Mouse (Mus musculus) hindbrain, embryonic 12.5 days (tissue): ENCODE data around the gene Frmd4a. TPM values are rescaled to one million over a fixed set of nuclear protein-coding genes. Genes with fewer than 3 reads are reported as not detected.
A peak's percentile ranks its signal among the peaks of the same experiment; 100 is the strongest.

Source experiments
- ATAC-seq: fragments of 200-750 bp; cut with Nextera tagmentation; 2 replicates; pipeline ENCODE4 v1.8.0; 2017; ENCODE audit warnings: moderate TSS enrichment; ENCODE audit not compliant: low FRiP score
- H3K27ac ChIP-seq: fragments of 300-500 bp; sonication (generic); 2 replicates; pipeline ENCODE4 v1.5.1; 2016; ENCODE audit warnings: mild to moderate bottlenecking
- H3K27me3 ChIP-seq: fragments of 300-500 bp; sonication (generic); 2 replicates; pipeline ENCODE4 v1.6.1; 2016; ENCODE audit warnings: mild to moderate bottlenecking
- H3K36me3 ChIP-seq: fragments of 300-500 bp; sonication (generic); 2 replicates; pipeline ENCODE4 v1.6.1; 2016; ENCODE audit warnings: mild to moderate bottlenecking
- H3K4me1 ChIP-seq: fragments of 300-500 bp; sonication (generic); 2 replicates; pipeline ENCODE4 v1.6.1; 2016
- H3K4me2 ChIP-seq: fragments of 300-500 bp; sonication (generic); replicated peaks from 2 replicates; pipeline ENCODE4 v1.6.1; 2016; ENCODE audit warnings: mild to moderate bottlenecking
- H3K4me3 ChIP-seq: fragments of 300-500 bp; sonication (generic); 2 replicates; pipeline ENCODE4 v1.5.1; 2016; ENCODE audit warnings: mild to moderate bottlenecking
- H3K9ac ChIP-seq: fragments of 300-500 bp; sonication (generic); 2 replicates; pipeline ENCODE4 v1.6.1; 2016; ENCODE audit warnings: mild to moderate bottlenecking, moderate library complexity
- H3K9me3 ChIP-seq: fragments of 300-500 bp; sonication (generic); replicated peaks from 2 replicates; pipeline ENCODE4 v1.6.1; 2016; ENCODE audit warnings: mild to moderate bottlenecking
- WGBS: fragments of 180-500 bp; shearing (Covaris S2); methylation state at CpG from one replicate; pipeline ENCODE4 v1.1.7; 2016; 5-methylcytosine and 5-hydroxymethylcytosine counted together
- polyA plus RNA-seq: library from polyadenylated mRNA; unstranded; fragments of >200 nt; fragmentation: Nextera tagmentation; extraction: Ambion mirVana; gene quantifications from 2 replicates; pipeline ENCODE4 v1.2.1, GENCODE M21; 2016

The Frmd4a gene
- polyA plus RNA-seq, 1 experiment from 2014 or later, result 69.6 TPM

DNA sequence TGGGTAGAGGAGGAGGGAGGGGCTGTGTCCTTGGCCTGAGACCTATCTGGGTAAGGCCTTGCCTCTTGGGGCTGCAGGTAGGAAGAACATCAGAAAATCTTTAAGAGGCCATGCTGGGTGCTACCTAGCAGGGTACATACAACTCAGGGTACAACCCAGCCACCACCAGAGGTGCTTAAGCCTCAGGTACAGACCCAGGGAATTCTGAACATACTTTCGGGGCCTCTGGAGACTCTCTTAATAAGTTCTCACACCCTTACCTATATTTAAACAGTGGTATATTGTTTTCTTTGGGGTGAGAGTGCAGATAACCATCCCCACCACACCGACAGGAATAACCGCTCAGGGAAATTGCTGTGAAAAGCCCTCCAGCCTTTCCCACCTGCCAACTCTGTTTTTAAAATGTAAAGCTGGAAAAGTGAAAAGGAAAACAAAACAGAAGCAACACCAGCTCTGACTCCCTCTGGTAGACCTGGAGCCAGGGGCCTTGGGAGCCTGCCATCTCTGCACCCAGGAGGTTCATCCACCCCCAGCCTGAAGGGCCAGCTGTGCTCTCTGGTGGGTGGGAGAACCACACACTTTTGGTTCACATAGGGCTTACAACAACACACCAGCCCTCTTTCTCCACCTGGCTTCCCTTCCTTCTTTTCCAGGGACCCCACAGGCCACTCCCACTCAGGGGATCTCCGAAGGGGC lies 548.9 kb downstream of the Frmd4a start:
- H3K9me3 ChIP-seq, result no peaks in the 10 kb centered on the region
- H3K4me2 ChIP-seq, result no peak overlapping the region
- H3K27me3 ChIP-seq, result no peaks in the 10 kb centered on the region
- H3K36me3 ChIP-seq, result peaks cover 53% of the 10 kb centered on the region
- H3K4me1 ChIP-seq, result peaks cover 18% of the 10 kb centered on the region
- H3K4me3 ChIP-seq, result no peak overlapping the region
- H3K27ac ChIP-seq, result no peak overlapping the region
- no peak overlapping the region for H3K9ac ChIP-seq
- no peak for ATAC-seq
- 95% methylated on average over 4 of the region's 4 CpGs for WGBS

DNA sequence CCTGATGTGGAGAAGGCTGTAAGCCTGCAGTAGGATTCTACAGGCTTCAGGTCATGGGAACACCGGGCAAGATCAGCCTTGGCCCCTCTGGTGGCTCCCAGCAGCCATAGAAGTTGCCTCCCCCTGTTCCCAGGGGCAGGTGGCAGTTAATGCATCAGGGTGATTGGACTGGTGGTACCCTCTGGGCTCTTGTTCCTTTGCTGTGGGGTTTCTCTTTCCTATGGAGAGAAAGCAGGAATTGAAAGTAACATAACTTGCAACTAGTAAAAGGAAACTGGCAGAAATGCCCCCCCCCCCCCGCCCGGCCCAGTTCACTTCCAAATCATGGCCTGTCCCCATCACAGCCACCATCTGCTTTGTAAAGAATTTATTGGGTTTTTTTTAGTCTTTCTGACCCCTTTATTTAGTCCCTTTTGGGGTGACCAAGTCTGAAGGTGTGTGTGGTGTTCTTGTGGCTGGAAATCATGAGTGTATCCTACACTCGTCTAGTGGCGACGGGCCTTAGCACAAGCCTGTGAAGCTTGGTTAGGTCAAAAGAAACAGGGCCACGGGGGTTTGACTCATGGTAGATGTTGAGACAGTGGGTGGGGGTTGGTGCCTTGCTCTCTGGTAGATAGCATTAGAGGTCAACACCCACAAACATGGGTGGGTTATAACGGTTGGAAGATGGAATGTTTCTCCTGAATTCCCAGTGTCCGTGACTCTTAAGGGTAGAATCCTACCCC lies 549.6 kb downstream of the Frmd4a start:
- Histone ChIP-seq H3K9ac (no peak overlapping the region), H3K36me3 (peaks cover 50% of the 10 kb centered on the region), H3K4me3 (no peak overlapping the region), H3K4me2 (no peak overlapping the region), H3K9me3 (no peaks in the 10 kb centered on the region), H3K4me1 (peaks cover 11% of the 10 kb centered on the region), H3K27me3 (no peaks in the 10 kb centered on the region), H3K27ac (no peak overlapping the region)
- no peak for ATAC-seq
- WGBS, result 94% methylated on average over 9 of the region's 9 CpGs

DNA sequence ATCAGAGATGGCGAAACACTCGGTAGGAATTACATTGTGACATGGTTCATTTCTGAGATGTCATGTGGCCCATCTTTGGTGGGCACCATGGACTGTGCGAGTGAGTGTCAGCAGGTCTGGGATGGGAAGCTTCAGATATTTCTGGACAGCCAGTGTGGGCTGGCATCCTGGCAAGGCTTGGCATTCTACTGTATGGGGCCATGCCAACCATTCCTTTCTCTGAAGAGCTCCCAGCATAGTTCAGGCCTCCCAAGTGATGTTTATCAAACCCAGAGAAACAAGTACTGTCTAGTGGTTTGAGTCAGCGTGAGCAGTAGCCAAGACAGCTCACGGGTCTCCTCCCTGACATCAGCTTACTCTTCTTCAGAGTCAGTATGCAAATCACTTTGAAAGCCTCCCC lies 551.5 kb downstream of the Frmd4a start:
- Histone ChIP-seq H3K27ac (no peak overlapping the region), H3K27me3 (no peaks in the 10 kb centered on the region), H3K9me3 (no peaks in the 10 kb centered on the region), H3K4me2 (no peak overlapping the region), H3K4me3 (no peak overlapping the region), H3K36me3 (peaks cover 65% of the 10 kb centered on the region), H3K9ac (no peak overlapping the region), H3K4me1 (peaks cover 7% of the 10 kb centered on the region)
- ATAC-seq, result no peak
- 83% methylated on average over 5 of the region's 5 CpGs for WGBS

DNA sequence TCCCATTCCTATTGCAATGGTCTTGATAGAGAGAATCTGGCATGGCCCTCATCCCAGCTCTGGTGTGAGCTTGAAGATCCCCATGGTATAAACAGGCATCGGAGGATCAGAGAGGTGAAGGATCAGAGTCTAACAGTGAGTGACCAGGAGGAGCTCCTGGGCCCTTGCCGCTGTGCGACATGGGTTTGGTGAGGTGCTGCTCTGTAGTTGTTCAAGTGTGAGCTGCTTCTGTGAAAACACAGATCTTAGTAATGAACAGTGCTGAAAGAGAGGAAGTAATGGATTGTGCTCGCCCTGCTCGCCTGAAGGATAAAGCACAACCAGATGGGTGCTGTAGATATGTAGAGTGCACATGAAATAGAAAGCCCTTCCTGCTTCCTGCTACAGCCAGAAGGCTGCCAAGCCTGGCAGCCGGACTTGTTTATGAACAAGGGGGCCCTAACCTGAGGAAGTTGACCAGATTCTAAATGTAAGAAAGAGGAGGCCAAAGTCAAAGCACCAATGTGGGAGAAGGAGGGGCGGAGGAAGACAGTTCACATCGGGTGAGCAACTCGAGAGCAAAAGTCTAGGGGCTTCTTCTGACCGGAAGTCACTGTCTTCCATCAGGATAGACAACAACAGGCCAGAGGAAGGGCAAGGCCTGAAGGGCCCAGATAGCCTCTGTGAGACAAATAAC lies 552.8 kb downstream of the Frmd4a start:
- no peak overlapping the region for H3K4me2 ChIP-seq
- WGBS, result 88% methylated on average over 10 of the region's 10 CpGs
- H3K27me3 ChIP-seq, result no peaks in the 10 kb centered on the region
- no peak overlapping the region for H3K4me3 ChIP-seq
- H3K27ac ChIP-seq, result peak overlapping the region; percentile 9; the same call in 1 of the 2 replicates
- no peak overlapping the region for H3K9ac ChIP-seq
- peaks cover 74% of the 10 kb centered on the region for H3K36me3 ChIP-seq
- no peaks in the 10 kb centered on the region for H3K9me3 ChIP-seq
- H3K4me1 ChIP-seq, result peaks cover 12% of the 10 kb centered on the region
- ATAC-seq, result no peak

DNA sequence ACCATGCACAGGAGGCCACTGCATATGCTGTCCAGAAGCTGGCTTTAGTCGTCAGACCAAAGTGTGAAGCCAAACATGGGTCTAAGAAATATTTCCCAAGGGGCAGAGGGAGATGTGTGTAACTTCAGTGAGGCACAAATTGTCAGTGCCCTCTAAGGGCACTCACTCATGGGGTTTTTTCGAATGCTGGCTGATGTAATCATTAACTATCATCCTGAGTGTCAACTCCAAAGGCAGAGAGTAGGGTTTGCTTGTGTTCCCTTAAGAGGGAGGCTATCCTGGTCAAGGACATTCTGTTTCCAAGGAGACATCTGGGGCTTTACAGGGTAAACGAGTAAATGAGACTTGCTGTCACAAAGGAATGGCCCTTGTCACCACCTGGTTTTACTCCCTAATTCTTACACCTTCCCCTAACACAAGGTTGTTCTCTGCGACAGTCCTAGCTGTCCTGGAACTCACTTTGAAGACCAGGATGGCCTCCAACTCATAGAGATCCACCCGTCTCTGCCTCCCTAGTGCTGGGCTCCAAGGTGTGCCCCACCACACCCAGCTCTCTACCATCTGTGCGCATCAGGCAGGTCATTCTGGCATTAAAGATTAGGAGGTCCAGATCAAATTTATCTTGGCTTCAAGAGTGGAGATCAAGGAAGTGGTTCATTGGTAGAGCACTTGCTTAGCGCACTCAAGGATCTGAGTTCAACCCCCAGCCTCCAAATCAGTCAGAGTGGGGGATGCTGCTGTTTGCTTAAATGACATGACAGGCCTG lies 555.2 kb downstream of the Frmd4a start:
- Histone ChIP-seq H3K36me3 (peaks cover 69% of the 10 kb centered on the region), H3K4me3 (no peak overlapping the region), H3K9me3 (no peaks in the 10 kb centered on the region), H3K4me2 (no peak overlapping the region), H3K27ac (no peak overlapping the region), H3K27me3 (no peaks in the 10 kb centered on the region), H3K4me1 (peaks cover 12% of the 10 kb centered on the region), H3K9ac (no peak overlapping the region)
- ATAC-seq, result no peak
- WGBS, result 89% methylated on average over 7 of the region's 7 CpGs

DNA sequence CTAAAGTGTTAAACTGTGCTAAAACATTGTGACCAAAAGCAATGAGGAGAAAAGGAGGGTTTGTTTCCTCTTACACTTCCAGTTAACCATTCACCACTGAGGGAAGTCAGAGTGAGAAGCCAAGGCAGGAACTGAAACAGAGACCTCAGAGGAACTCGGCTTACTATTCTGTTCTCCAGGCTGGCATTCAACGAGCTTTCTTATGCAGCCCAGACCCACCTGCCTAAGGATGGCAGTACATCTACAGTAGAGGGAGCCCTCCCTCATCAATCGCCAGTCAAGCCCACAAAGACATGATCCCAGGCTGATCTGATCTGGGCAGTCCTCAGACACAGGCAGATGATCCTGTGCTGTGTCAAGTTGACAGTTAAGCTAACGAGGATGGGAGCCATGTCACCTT lies 555.9 kb downstream of the Frmd4a start:
- 70% methylated on average over 4 of the region's 4 CpGs for WGBS
- peaks cover 12% of the 10 kb centered on the region for H3K4me1 ChIP-seq
- no peak overlapping the region for H3K4me2 ChIP-seq
- no peak for ATAC-seq
- no peak overlapping the region for H3K4me3 ChIP-seq
- no peaks in the 10 kb centered on the region for H3K9me3 ChIP-seq
- H3K36me3 ChIP-seq, result peaks cover 71% of the 10 kb centered on the region
- H3K9ac ChIP-seq, result no peak overlapping the region
- no peaks in the 10 kb centered on the region for H3K27me3 ChIP-seq
- H3K27ac ChIP-seq, result no peak overlapping the region

DNA sequence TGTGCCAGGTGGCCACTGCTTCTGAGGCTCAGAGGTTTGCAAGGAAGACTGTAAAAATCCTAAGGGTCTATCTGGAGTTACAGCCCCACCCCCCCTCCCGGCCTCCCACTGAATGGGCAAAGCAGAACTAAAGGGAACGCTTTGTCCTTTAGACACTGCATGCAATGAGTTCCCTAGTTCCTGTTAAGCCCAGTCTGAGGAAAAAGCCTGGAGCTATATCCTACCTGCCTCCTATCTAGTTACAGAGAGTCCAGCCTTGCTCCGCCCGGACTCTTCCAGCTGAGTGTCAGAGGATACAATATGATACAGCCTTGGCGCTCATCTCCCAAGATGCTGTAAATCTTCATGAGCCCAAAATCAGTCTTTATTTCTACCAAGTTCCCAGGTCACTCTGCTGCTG lies 556.7 kb downstream of the Frmd4a start:
- Histone ChIP-seq H3K4me1 (peaks cover 9% of the 10 kb centered on the region), H3K27ac (no peak overlapping the region), H3K9me3 (no peaks in the 10 kb centered on the region), H3K4me2 (no peak overlapping the region), H3K36me3 (peaks cover 69% of the 10 kb centered on the region), H3K4me3 (no peak overlapping the region), H3K27me3 (no peaks in the 10 kb centered on the region), H3K9ac (no peak overlapping the region)
- WGBS, result 67% methylated on average over 5 of the region's 5 CpGs
- ATAC-seq, result no peak

DNA sequence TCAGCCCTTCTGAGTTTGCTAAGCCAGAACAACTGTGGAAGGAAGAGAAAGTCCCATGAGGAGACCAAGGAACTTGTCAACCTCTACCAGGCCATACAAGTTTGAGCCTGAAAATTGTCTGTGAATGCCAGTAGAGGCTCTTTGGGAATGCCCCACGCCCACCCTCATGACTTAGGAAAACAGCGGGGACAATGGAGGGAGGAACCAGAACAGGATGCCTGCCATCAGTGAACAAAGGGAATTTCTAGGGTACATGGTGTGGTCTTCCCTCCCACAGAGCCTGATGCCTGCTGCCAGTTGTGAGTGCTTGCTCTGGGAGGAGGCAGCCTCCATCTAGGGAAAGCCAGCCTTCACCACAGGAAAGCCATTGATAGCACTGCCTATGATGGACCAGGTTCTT lies 557.6 kb downstream of the Frmd4a start:
- H3K27me3 ChIP-seq, result no peaks in the 10 kb centered on the region
- no peak overlapping the region for H3K9ac ChIP-seq
- peaks cover 75% of the 10 kb centered on the region for H3K36me3 ChIP-seq
- no peak overlapping the region for H3K27ac ChIP-seq
- peaks cover 9% of the 10 kb centered on the region for H3K4me1 ChIP-seq
- 44% methylated on average over 2 of the region's 2 CpGs for WGBS
- no peak overlapping the region for H3K4me3 ChIP-seq
- no peak for ATAC-seq
- no peaks in the 10 kb centered on the region for H3K9me3 ChIP-seq
- no peak overlapping the region for H3K4me2 ChIP-seq

DNA sequence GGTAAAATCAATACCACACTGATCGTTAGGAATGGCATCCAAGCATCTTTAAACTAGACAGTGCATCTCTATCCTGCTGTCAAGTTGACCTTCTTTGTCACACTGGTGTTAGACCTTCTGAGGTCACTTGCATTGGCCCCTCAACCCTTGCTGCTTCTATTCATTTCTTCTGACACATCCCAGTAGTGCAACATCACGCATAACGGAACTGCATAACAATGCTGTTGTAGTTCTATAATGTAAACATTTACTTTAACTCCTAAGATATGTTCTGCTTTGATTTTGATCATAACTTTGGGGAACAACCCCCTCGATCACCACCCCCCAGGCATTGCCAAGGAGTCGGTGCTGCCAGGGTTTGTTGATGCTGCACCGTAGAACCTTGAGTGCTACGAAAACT lies 558.5 kb downstream of the Frmd4a start:
- no peaks in the 10 kb centered on the region for H3K27me3 ChIP-seq
- no peaks in the 10 kb centered on the region for H3K9me3 ChIP-seq
- H3K36me3 ChIP-seq, result peaks cover 77% of the 10 kb centered on the region
- H3K4me2 ChIP-seq, result no peak overlapping the region
- 97% methylated on average over 7 of the region's 7 CpGs for WGBS
- no peak overlapping the region for H3K9ac ChIP-seq
- no peak for ATAC-seq
- H3K27ac ChIP-seq, result no peak overlapping the region
- H3K4me1 ChIP-seq, result peaks cover 9% of the 10 kb centered on the region
- no peak overlapping the region for H3K4me3 ChIP-seq

DNA sequence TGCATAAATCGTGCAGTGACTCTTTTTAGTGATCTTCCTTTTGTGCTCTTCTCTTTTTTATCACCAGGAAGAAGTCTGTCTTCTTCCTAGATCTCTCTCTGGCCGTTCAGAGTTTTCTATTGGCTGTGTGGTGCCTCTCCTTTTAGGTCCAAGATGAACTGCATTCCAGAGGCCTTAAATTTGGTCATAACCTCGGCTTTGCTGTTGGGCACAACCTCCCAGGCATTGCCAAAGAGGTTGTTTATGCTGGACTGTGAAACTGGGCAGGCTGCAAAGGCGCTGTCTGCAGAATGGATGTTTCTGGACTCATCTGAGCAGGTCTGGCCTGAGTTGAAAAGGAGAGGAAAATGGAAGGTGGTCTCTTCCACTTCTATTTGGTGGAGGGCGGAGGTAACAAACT lies 560.8 kb downstream of the Frmd4a start:
- WGBS, result 87% methylated on average over 5 of the region's 5 CpGs
- H3K27ac ChIP-seq, result no peak overlapping the region
- no peaks in the 10 kb centered on the region for H3K27me3 ChIP-seq
- H3K4me3 ChIP-seq, result no peak overlapping the region
- no peaks in the 10 kb centered on the region for H3K9me3 ChIP-seq
- peaks cover 70% of the 10 kb centered on the region for H3K36me3 ChIP-seq
- no peak for ATAC-seq
- no peak overlapping the region for H3K4me2 ChIP-seq
- no peak overlapping the region for H3K9ac ChIP-seq
- peaks cover 9% of the 10 kb centered on the region for H3K4me1 ChIP-seq

DNA sequence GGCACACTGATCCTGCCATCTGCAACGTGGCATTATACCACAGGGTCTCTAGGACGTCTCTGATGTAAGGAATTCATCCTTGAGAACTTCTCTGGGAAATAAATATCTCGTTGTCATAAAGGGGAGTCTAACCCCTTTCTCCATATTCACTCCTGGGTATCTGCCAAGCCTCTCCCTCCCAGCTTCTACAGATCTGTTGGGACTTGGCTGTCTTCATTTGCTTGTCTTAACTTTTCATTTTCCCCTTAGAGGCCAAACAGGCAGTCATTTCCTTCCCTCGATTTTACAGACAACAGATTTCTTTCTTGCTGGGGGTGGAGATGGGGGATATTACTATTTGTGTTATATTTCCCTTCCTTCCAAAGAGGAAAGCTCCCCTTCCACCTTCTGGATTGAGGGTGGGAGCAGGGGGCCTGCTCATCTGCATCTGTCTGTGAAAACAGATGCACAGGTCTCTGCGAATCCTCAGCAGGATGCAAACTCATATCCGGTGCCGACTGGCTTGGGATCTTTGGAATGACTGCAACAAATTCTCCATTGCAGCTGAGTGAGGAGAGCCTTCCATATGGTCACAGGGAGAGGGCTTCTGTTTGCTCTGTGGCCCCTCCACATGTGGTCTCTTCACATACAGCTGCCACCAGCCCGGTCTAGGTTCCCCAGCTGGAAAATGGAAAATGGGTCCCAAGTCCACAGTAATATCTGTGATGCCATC lies 562.0 kb downstream of the Frmd4a start:
- H3K27ac ChIP-seq, result no peak overlapping the region
- 77% methylated on average over 8 of the region's 8 CpGs for WGBS
- ATAC-seq, result no peak
- no peaks in the 10 kb centered on the region for H3K9me3 ChIP-seq
- no peak overlapping the region for H3K4me3 ChIP-seq
- H3K36me3 ChIP-seq, result peaks cover 58% of the 10 kb centered on the region
- no peaks in the 10 kb centered on the region for H3K4me1 ChIP-seq
- H3K27me3 ChIP-seq, result no peaks in the 10 kb centered on the region
- no peak overlapping the region for H3K4me2 ChIP-seq
- H3K9ac ChIP-seq, result no peak overlapping the region

DNA sequence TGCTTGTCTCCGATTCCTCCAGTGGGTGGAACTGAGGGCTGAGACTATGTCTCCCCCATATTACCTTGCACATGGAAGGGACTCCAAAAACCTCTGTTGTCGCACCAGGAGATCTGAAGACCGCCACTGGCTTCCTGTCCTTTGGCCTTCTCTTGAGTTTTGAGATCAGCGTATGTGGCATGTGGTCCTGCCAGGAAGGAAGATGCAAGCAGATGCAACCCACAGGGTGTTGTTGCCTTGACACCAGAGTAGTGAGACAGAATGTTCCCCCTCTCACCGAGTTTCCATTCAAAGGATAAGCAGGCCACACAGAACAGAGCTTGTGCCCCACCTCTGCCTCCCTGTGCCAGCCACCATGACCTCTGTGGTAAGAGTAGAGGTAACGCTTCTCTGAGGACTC lies 563.1 kb downstream of the Frmd4a start:
- no peak for ATAC-seq
- 68% methylated on average over 6 of the region's 6 CpGs for WGBS
- no peak overlapping the region for H3K4me3 ChIP-seq
- no peaks in the 10 kb centered on the region for H3K9me3 ChIP-seq
- no peak overlapping the region for H3K9ac ChIP-seq
- H3K36me3 ChIP-seq, result peaks cover 47% of the 10 kb centered on the region
- no peaks in the 10 kb centered on the region for H3K27me3 ChIP-seq
- H3K27ac ChIP-seq, result no peak overlapping the region
- no peak overlapping the region for H3K4me2 ChIP-seq
- H3K4me1 ChIP-seq, result no peaks in the 10 kb centered on the region
